Mouse (Mus musculus) forebrain, embryonic 10.5 days (tissue): Measurements from ENCODE around the gene Ppp1r16b. TPM values are rescaled to one million over a fixed set of nuclear protein-coding genes. Genes with fewer than 3 reads are reported as not detected.

Experiments used
- DNase-seq: peaks from one replicate; pipeline ENCODE4 v3.0.0-alpha.2; 2017; ENCODE audit warnings: low spot score; ENCODE audit errors: extremely low spot score
- H3K27ac ChIP-seq: fragments of 300-500 bp; sonication (generic); 2 replicates; pipeline ENCODE4 v1.5.1; 2016; ENCODE audit warnings: mild to moderate bottlenecking
- H3K27me3 ChIP-seq: fragments of 300-500 bp; sonication (generic); 2 replicates; pipeline ENCODE4 v1.6.1; 2016; ENCODE audit warnings: mild to moderate bottlenecking; ENCODE audit not compliant: poor library complexity, severe bottlenecking
- H3K36me3 ChIP-seq: fragments of 300-500 bp; sonication (generic); replicated peaks from 2 replicates; pipeline ENCODE4 v1.6.1; 2016; ENCODE audit warnings: mild to moderate bottlenecking, moderate library complexity
- H3K4me1 ChIP-seq: fragments of 300-500 bp; sonication (generic); 2 replicates; pipeline ENCODE4 v1.6.1; 2016
- H3K4me3 ChIP-seq: fragments of 300-500 bp; sonication (generic); 2 replicates; pipeline ENCODE4 v1.5.1; 2016; ENCODE audit warnings: mild to moderate bottlenecking, moderate library complexity
- H3K9me3 ChIP-seq: fragments of 300-500 bp; sonication (generic); 2 replicates; pipeline ENCODE4 v1.6.1; 2016; ENCODE audit warnings: mild to moderate bottlenecking, moderate library complexity
- WGBS: fragments of 180-500 bp; shearing (Covaris S2); methylation state at CpG from one replicate; pipeline ENCODE4 v1.1.7; 2016; 5-methylcytosine and 5-hydroxymethylcytosine counted together
- polyA plus RNA-seq: library from polyadenylated mRNA; unstranded; fragments of >200 nt; fragmentation: Nextera tagmentation; extraction: Ambion mirVana; gene quantifications from 2 replicates; pipeline ENCODE4 v1.2.1, GENCODE M21; 2016

Gene Ppp1r16b
- polyA plus RNA-seq, 1 experiment from 2014 or later, result 2.2 TPM

GRCm38 (mm10) chr2:158702176-158702575, 37.0 kb downstream of the Ppp1r16b start:
- 92% methylated on average over 5 of the region's 5 CpGs for WGBS
- Histone ChIP-seq H3K4me1 (no peaks in the 10 kb centered on the region), H3K27me3 (no peaks in the 10 kb centered on the region), H3K36me3 (no peaks in the 10 kb centered on the region), H3K9me3 (no peaks in the 10 kb centered on the region), H3K27ac (no peak overlapping the region), H3K4me3 (no peak overlapping the region)
- no peak for DNase-seq

DNA sequence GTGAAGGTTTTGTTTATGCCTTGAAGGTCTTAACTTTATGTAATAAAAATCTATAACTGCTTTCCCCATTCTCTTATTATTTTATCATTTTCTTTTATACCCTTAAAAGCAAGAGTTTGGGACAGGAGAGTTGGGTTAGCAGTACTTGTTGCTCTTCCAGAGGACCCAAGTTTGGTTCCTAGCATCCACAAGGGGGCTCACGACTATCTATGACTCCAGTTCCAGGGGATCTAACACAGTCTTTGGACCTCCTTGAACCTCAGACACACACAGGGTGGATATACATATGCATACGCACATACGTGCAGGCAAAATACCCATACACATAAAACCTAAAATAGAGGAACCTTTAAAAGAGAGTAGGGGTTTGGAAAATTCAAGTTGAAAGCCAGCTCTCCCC, 39.5 kb downstream of the Ppp1r16b start:
- Histone ChIP-seq H3K27me3 (no peaks in the 10 kb centered on the region), H3K9me3 (no peaks in the 10 kb centered on the region), H3K36me3 (no peaks in the 10 kb centered on the region), H3K27ac (no peak overlapping the region), H3K4me1 (no peaks in the 10 kb centered on the region), H3K4me3 (no peak overlapping the region)
- DNase-seq, result no peak
- 71% methylated on average over 3 of the region's 3 CpGs for WGBS

DNA sequence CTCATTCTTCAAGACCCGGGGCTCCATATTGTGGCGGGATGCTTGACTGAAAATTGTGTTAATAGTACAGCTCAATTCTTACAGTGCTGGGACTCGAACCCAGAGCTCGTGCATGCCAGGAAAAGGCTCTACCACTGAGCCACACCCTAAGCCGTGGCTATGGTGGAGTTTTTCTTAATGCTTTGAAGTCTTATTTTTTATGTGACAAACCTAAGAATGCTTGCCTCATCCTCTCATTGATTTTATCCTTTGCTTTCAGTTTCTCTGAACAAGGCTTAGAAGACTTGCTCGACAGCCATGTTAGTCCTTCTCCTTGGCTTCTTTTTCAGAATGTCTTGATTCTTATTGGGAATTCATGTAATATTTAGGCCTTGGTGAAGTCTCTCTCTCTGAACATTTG, 40.3 kb downstream of the Ppp1r16b start:
- H3K4me1 ChIP-seq, result no peaks in the 10 kb centered on the region
- H3K27me3 ChIP-seq, result no peaks in the 10 kb centered on the region
- H3K9me3 ChIP-seq, result no peaks in the 10 kb centered on the region
- DNase-seq, result no peak
- 90% methylated on average over 6 of the region's 6 CpGs for WGBS
- no peak overlapping the region for H3K27ac ChIP-seq
- no peak overlapping the region for H3K4me3 ChIP-seq
- H3K36me3 ChIP-seq, result no peaks in the 10 kb centered on the region

GRCm38 (mm10) chr2:158706704-158707408, 41.7 kb downstream of the Ppp1r16b start:
- H3K4me3 ChIP-seq, result no peak overlapping the region
- no peak for DNase-seq
- WGBS, result 88% methylated on average over 10 of the region's 10 CpGs
- no peaks in the 10 kb centered on the region for H3K36me3 ChIP-seq
- no peak overlapping the region for H3K27ac ChIP-seq
- peaks cover 8% of the 10 kb centered on the region for H3K4me1 ChIP-seq
- H3K27me3 ChIP-seq, result no peaks in the 10 kb centered on the region
- no peaks in the 10 kb centered on the region for H3K9me3 ChIP-seq

GRCm38 (mm10) chr2:158708121-158708520, 42.9 kb downstream of the Ppp1r16b start:
- 94% methylated on average over 12 of the region's 12 CpGs for WGBS
- no peaks in the 10 kb centered on the region for H3K36me3 ChIP-seq
- peaks cover 17% of the 10 kb centered on the region for H3K4me1 ChIP-seq
- H3K27ac ChIP-seq, result no peak overlapping the region
- no peak overlapping the region for H3K4me3 ChIP-seq
- H3K9me3 ChIP-seq, result no peaks in the 10 kb centered on the region
- DNase-seq, result no peak
- H3K27me3 ChIP-seq, result no peaks in the 10 kb centered on the region

- no peak for DNase-seq
- Histone ChIP-seq H3K4me3 (no peak overlapping the region), H3K27ac (peak overlapping the region; percentile 53; the same call in 1 of the 2 replicates), H3K27me3 (no peaks in the 10 kb centered on the region), H3K36me3 (no peaks in the 10 kb centered on the region), H3K4me1 (peaks cover 24% of the 10 kb centered on the region), H3K9me3 (no peaks in the 10 kb centered on the region)
- 53% methylated on average over 12 of the region's 12 CpGs for WGBS
These were observed 46.9 kb downstream of the Ppp1r16b start for GRCm38 (mm10) chr2:158711929-158712751.

GRCm38 (mm10) chr2:158714826-158715225, 49.6 kb downstream of the Ppp1r16b start:
- peaks cover 24% of the 10 kb centered on the region for H3K4me1 ChIP-seq
- H3K27ac ChIP-seq, result no peak overlapping the region
- no peaks in the 10 kb centered on the region for H3K36me3 ChIP-seq
- no peak overlapping the region for H3K4me3 ChIP-seq
- no peaks in the 10 kb centered on the region for H3K9me3 ChIP-seq
- no peak for DNase-seq
- 89% methylated on average over 6 of the region's 6 CpGs for WGBS
- H3K27me3 ChIP-seq, result no peaks in the 10 kb centered on the region

- H3K9me3 ChIP-seq, result no peaks in the 10 kb centered on the region
- no peaks in the 10 kb centered on the region for H3K36me3 ChIP-seq
- DNase-seq, result no peak
- peaks cover 29% of the 10 kb centered on the region for H3K4me1 ChIP-seq
- peak overlapping the region; percentile 35; the same call in 1 of the 2 replicates for H3K27ac ChIP-seq
- no peak overlapping the region for H3K4me3 ChIP-seq
- 29% methylated on average over 5 of the region's 5 CpGs for WGBS
- no peaks in the 10 kb centered on the region for H3K27me3 ChIP-seq
These were observed 50.9 kb downstream of the Ppp1r16b start for GRCm38 (mm10) chr2:158716066-158716465.

GRCm38 (mm10) chr2:158717551-158718418, 52.6 kb downstream of the Ppp1r16b start:
- no peaks in the 10 kb centered on the region for H3K27me3 ChIP-seq
- H3K4me1 ChIP-seq, result peaks cover 24% of the 10 kb centered on the region
- WGBS, result 81% methylated on average over 5 of the region's 5 CpGs
- no peak for DNase-seq
- no peaks in the 10 kb centered on the region for H3K9me3 ChIP-seq
- no peak overlapping the region for H3K27ac ChIP-seq
- no peaks in the 10 kb centered on the region for H3K36me3 ChIP-seq
- H3K4me3 ChIP-seq, result no peak overlapping the region

DNA sequence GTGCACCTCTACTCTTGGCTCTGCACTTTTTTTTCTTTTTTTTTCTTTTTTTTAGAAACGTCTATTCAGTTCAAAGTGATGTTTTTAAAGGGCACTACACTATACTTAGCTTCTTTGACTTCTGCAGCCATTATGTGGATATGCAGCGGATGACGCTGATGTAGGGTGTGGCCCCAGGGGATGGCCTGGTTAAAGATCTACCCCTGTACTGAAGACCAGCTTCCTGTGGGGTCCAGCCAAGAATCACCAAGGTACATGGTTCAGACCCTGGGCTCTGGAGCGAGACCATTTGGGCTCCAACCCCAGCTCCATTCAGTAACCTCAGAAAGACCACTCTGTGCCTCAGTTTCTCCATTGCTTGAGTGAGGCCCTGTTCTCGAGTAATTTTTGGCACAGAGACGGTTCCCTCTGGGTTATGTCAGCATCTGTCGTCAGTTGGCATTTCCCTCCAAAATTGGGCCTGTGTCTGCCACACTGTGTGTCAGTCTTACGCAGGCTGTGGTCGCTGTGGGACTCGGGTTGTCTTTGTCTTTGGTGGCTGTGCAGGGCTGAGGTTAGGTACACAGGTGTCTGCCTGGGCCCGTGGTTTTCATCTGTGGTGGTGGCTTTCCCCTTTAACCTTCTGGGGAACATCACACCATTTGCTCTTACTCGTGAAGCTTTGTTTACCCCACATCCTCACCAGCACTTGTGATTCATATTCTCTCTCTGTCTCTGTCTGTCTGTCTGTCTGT, 53.8 kb downstream of the Ppp1r16b start:
- Histone ChIP-seq H3K27me3 (no peaks in the 10 kb centered on the region), H3K27ac (no peak overlapping the region), H3K9me3 (no peaks in the 10 kb centered on the region), H3K36me3 (no peaks in the 10 kb centered on the region), H3K4me3 (no peak overlapping the region), H3K4me1 (peaks cover 26% of the 10 kb centered on the region)
- 86% methylated on average over 12 of the region's 12 CpGs for WGBS
- DNase-seq, result no peak

DNA sequence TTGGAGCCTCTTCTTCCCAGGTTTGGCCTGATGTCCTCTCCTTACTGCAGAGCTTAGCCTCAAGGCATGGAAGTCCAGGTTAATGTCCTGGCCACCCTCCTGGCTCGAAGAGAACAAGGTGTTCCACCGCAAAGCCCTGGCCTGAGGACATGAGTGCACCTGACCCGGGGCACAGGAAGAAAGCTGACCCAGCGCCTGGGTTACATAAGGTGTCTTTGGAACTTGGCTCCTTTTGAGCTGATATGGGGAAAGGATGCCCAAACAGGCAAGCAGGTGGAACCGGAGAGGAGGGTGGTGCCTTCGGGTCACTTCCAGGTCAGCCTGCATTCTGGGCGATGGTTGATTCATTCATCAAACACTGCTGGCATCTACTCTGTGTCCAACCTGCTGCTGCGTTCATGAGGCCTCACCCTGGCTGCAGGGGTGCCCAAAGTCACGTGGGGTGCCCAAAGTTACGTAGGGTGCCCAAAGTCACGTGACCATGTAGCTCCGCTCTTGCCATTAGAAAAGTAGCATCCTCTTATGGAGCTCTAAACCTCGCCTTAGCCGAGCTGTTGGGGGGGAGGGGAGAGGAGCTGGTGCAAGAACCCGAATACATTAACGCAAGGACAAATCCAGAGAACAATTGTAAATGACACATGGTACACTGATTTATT, 55.6 kb downstream of the Ppp1r16b start:
- Histone ChIP-seq H3K9me3 (no peaks in the 10 kb centered on the region), H3K36me3 (no peaks in the 10 kb centered on the region), H3K4me3 (no peak overlapping the region), H3K4me1 (peaks cover 26% of the 10 kb centered on the region), H3K27ac (no peak overlapping the region), H3K27me3 (no peaks in the 10 kb centered on the region)
- DNase-seq, result no peak
- 82% methylated on average over 16 of the region's 16 CpGs for WGBS

DNA sequence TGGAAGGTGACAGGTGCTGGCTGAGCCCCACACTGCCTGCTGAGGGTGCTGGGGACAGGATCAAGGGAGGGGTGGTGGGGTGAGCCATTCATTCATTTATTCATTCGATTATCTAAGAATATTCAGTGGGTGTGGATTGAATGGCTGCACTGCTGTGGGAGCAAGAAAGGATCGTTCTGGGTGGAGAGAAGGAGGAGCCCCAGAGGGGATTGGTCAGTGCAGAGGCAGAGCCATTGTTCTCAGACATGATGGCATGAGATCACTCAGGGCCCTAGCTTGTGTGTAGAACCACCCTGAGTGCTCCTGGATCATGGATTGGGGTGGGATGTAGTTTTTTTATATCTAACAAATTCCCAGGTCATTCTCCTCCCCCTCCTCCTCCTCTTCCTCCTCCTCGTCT, 56.3 kb downstream of the Ppp1r16b start:
- 55% methylated on average over 3 of the region's 3 CpGs for WGBS
- Histone ChIP-seq H3K27ac (no peak overlapping the region; the same call in 1 of the 2 replicates), H3K4me1 (peaks cover 21% of the 10 kb centered on the region), H3K4me3 (no peak overlapping the region), H3K9me3 (no peaks in the 10 kb centered on the region), H3K27me3 (no peaks in the 10 kb centered on the region), H3K36me3 (no peaks in the 10 kb centered on the region)
- DNase-seq, result no peak
